Mouse (Mus musculus) skeletal muscle tissue, adult 2 months (tissue): ENCODE measurements around the gene A930033H14Rik.

Experiments
- DNase-seq: peaks from one replicate; pipeline ENCODE4 v3.0.0-alpha.2; 2012; ENCODE audit warnings: low read depth, low spot score

Gene A930033H14Rik

GRCm38 (mm10) chr10:69237185-69237584 is 24.3 kb upstream of the A930033H14Rik start:
- DNase-seq = no peak

- DNase-seq = no peak
These were observed 13.1 kb upstream of the A930033H14Rik start for GRCm38 (mm10) chr10:69225951-69226350.

- DNase-seq = no peak
These were observed 12.6 kb upstream of the A930033H14Rik start for GRCm38 (mm10) chr10:69225471-69225870.

- no peak for DNase-seq
These were observed 11.4 kb upstream of the A930033H14Rik start for GRCm38 (mm10) chr10:69224276-69224675.

GRCm38 (mm10) chr10:69223232-69223631 is 10.3 kb upstream of the A930033H14Rik start:
- DNase-seq = no peak

GRCm38 (mm10) chr10:69221955-69222354 is 9.1 kb upstream of the A930033H14Rik start:
- DNase-seq = no peak

GRCm38 (mm10) chr10:69221148-69221547 is 8.2 kb upstream of the A930033H14Rik start:
- DNase-seq = no peak

GRCm38 (mm10) chr10:69220296-69220695 is 7.4 kb upstream of the A930033H14Rik start:
- DNase-seq = peak; percentile 54

GRCm38 (mm10) chr10:69219289-69219626 is 6.4 kb upstream of the A930033H14Rik start:
- no peak for DNase-seq

GRCm38 (mm10) chr10:69218458-69219288 is 5.8 kb upstream of the A930033H14Rik start:
- peak; percentile 88 for DNase-seq

GRCm38 (mm10) chr10:69217127-69217690 is 4.3 kb upstream of the A930033H14Rik start:
- DNase-seq = no peak

- no peak for DNase-seq
These were observed 1.1 kb upstream of the A930033H14Rik start for GRCm38 (mm10) chr10:69213986-69214385.

GRCm38 (mm10) chr10:69213451-69213877 is 566 bp upstream of the A930033H14Rik start:
- DNase-seq = no peak

GRCm38 (mm10) chr10:69211976-69212375 is 922 bp downstream of the A930033H14Rik start:
- DNase-seq = peak; percentile 66

- peak; percentile 59 for DNase-seq
These were observed 1.3 kb downstream of the A930033H14Rik start for GRCm38 (mm10) chr10:69211560-69211959.

GRCm38 (mm10) chr10:69210659-69211058 is 2.2 kb downstream of the A930033H14Rik start:
- no peak for DNase-seq

GRCm38 (mm10) chr10:69210006-69210405 is 2.9 kb downstream of the A930033H14Rik start:
- DNase-seq = no peak

- no peak for DNase-seq
These were observed 4.2 kb downstream of the A930033H14Rik start for GRCm38 (mm10) chr10:69208705-69209104.

- peak; percentile 72 for DNase-seq
These were observed 4.8 kb downstream of the A930033H14Rik start for GRCm38 (mm10) chr10:69207981-69208630.

GRCm38 (mm10) chr10:69207481-69207880 is 5.4 kb downstream of the A930033H14Rik start:
- no peak for DNase-seq

GRCm38 (mm10) chr10:69206081-69206480 is 6.8 kb downstream of the A930033H14Rik start:
- DNase-seq = no peak

GRCm38 (mm10) chr10:69204677-69205400 is 8.1 kb downstream of the A930033H14Rik start:
- DNase-seq = no peak
